Mouse (Mus musculus): Measurements from ENCODE around the gene Krcc1. TPM values are rescaled to one million over a fixed set of nuclear protein-coding genes. Genes with fewer than 3 reads are reported as not detected.

The Krcc1 gene
- total and polyA plus RNA-seq, 2 experiments from 2014 or later = 13.9 to 15.0 TPM

GRCm38 (mm10) chr6:71274621-71275020 lies 3.1 kb downstream of the Krcc1 start:
- WGBS = 87% methylated on average over 1 of the region's 1 CpGs
- no peak for DNase-seq (ENCODE audit: low spot score)
- H3K9me3 ChIP-seq (ENCODE audit: low read length) = no peaks in the 10 kb centered on the region
- H3K36me3 ChIP-seq (ENCODE audit: insufficient read depth, low read length) = no peaks in the 10 kb centered on the region
- H3K4me2 ChIP-seq (ENCODE audit: low read depth, low read length, poor library complexity, severe bottlenecking) = no peak overlapping the region
- no peak overlapping the region for H3K9ac ChIP-seq (replicated peaks; ENCODE audit: low read length, poor library complexity, severe bottlenecking)
- H3K27me3 ChIP-seq (ENCODE audit: insufficient read depth, low read length) = no peaks in the 10 kb centered on the region
- 0 out of 2 replicates have a peak, but pooled peaks cover 8% of the 10 kb centered on the region for H3K4me1 ChIP-seq (ENCODE audit: insufficient read depth, low read length)
- ATAC-seq (ENCODE audit: low FRiP score) = no peak
- no peak for TF ChIP-seq CTCF (IDR thresholded peaks at IDR 0.05)
- H3K27ac ChIP-seq (ENCODE audit: low read depth, low read length) = no peak overlapping the region
- no peak overlapping the region for H3K4me3 ChIP-seq (ENCODE audit: low read depth, low read length)

- DNase-seq (ENCODE audit: low spot score) (no peak), ATAC-seq (ENCODE audit: low FRiP score) (no peak)
- TF ChIP-seq CTCF (IDR thresholded peaks at IDR 0.05) = 0 out of 2 replicates have a peak, but pooled peaks have one; percentile 3
- peaks cover 4% of the 10 kb centered on the region for H3K36me3 ChIP-seq (ENCODE audit: insufficient read depth, low read length)
- no peak overlapping the region for H3K4me2 ChIP-seq (ENCODE audit: low read depth, low read length, poor library complexity, severe bottlenecking)
- H3K9me3 ChIP-seq (ENCODE audit: low read length) = no peaks in the 10 kb centered on the region
- no peaks in the 10 kb centered on the region for H3K27me3 ChIP-seq (ENCODE audit: insufficient read depth, low read length)
- no peak overlapping the region for H3K27ac ChIP-seq (ENCODE audit: low read depth, low read length)
- H3K9ac ChIP-seq (replicated peaks; ENCODE audit: low read length, poor library complexity, severe bottlenecking) = no peak overlapping the region
- WGBS = 73% methylated on average over 1 of the region's 1 CpGs
- no peaks in the 10 kb centered on the region for H3K4me1 ChIP-seq (ENCODE audit: insufficient read depth, low read length)
- no peak overlapping the region for H3K4me3 ChIP-seq (ENCODE audit: low read depth, low read length)
Measured at GRCm38 (mm10) chr6:71279418-71279817, 7.9 kb downstream of the Krcc1 start.

GRCm38 (mm10) chr6:71293509-71293908 lies 22.0 kb downstream of the Krcc1 start:
- no peak overlapping the region for H3K4me2 ChIP-seq (ENCODE audit: low read depth, low read length, poor library complexity, severe bottlenecking)
- H3K4me1 ChIP-seq (ENCODE audit: insufficient read depth, low read length) = no peaks in the 10 kb centered on the region
- no peak overlapping the region for H3K27ac ChIP-seq (ENCODE audit: low read depth, low read length)
- H3K4me3 ChIP-seq (ENCODE audit: low read depth, low read length) = no peak overlapping the region
- no peaks in the 10 kb centered on the region for H3K27me3 ChIP-seq (ENCODE audit: insufficient read depth, low read length)
- 82% methylated on average over 14 of the region's 14 CpGs for WGBS
- H3K9ac ChIP-seq (replicated peaks; ENCODE audit: low read length, poor library complexity, severe bottlenecking) = no peak overlapping the region
- no peaks in the 10 kb centered on the region for H3K36me3 ChIP-seq (ENCODE audit: insufficient read depth, low read length)
- ATAC-seq (ENCODE audit: low FRiP score) (no peak), DNase-seq (ENCODE audit: low spot score) (no peak)
- no peaks in the 10 kb centered on the region for H3K9me3 ChIP-seq (ENCODE audit: low read length)
- TF ChIP-seq CTCF (IDR thresholded peaks at IDR 0.05) = no peak

- Histone ChIP-seq H3K4me3 (ENCODE audit: low read depth, low read length) (no peak overlapping the region), H3K4me1 (ENCODE audit: insufficient read depth, low read length) (no peaks in the 10 kb centered on the region), H3K9me3 (ENCODE audit: low read length) (no peaks in the 10 kb centered on the region), H3K36me3 (ENCODE audit: insufficient read depth, low read length) (no peaks in the 10 kb centered on the region), H3K9ac (replicated peaks; ENCODE audit: low read length, poor library complexity, severe bottlenecking) (no peak overlapping the region), H3K4me2 (ENCODE audit: low read depth, low read length, poor library complexity, severe bottlenecking) (no peak overlapping the region), H3K27ac (ENCODE audit: low read depth, low read length) (no peak overlapping the region), H3K27me3 (ENCODE audit: insufficient read depth, low read length) (no peaks in the 10 kb centered on the region)
- DNase-seq (ENCODE audit: low spot score) (no peak), ATAC-seq (ENCODE audit: low FRiP score) (no peak)
- 80% methylated on average over 6 of the region's 6 CpGs for WGBS
- TF ChIP-seq CTCF (IDR thresholded peaks at IDR 0.05) = no peak
Measured at GRCm38 (mm10) chr6:71295303-71295702, 23.8 kb downstream of the Krcc1 start.

GRCm38 (mm10) chr6:71298051-71298450 lies 26.6 kb downstream of the Krcc1 start:
- ATAC-seq (ENCODE audit: low FRiP score) = no peak
- WGBS = 71% methylated on average over 2 of the region's 2 CpGs
- H3K27ac ChIP-seq (ENCODE audit: low read depth, low read length) = no peak overlapping the region
- H3K4me2 ChIP-seq (ENCODE audit: low read depth, low read length, poor library complexity, severe bottlenecking) = no peak overlapping the region
- no peak overlapping the region for H3K9ac ChIP-seq (replicated peaks; ENCODE audit: low read length, poor library complexity, severe bottlenecking)
- no peak for TF ChIP-seq CTCF (IDR thresholded peaks at IDR 0.05)
- H3K4me1 ChIP-seq (ENCODE audit: insufficient read depth, low read length) = no peaks in the 10 kb centered on the region
- no peaks in the 10 kb centered on the region for H3K9me3 ChIP-seq (ENCODE audit: low read length)
- no peak overlapping the region for H3K4me3 ChIP-seq (ENCODE audit: low read depth, low read length)
- DNase-seq (ENCODE audit: low spot score) = no peak
- no peaks in the 10 kb centered on the region for H3K36me3 ChIP-seq (ENCODE audit: insufficient read depth, low read length)
- H3K27me3 ChIP-seq (ENCODE audit: insufficient read depth, low read length) = no peaks in the 10 kb centered on the region

GRCm38 (mm10) chr6:71298751-71299150 lies 27.3 kb downstream of the Krcc1 start:
- no peaks in the 10 kb centered on the region for H3K4me1 ChIP-seq (ENCODE audit: insufficient read depth, low read length)
- DNase-seq (ENCODE audit: low spot score) = peak; percentile 18
- H3K27me3 ChIP-seq (ENCODE audit: insufficient read depth, low read length) = no peaks in the 10 kb centered on the region
- ATAC-seq (ENCODE audit: low FRiP score) = no peak
- no peak overlapping the region for H3K9ac ChIP-seq (replicated peaks; ENCODE audit: low read length, poor library complexity, severe bottlenecking)
- no peak overlapping the region for H3K4me3 ChIP-seq (ENCODE audit: low read depth, low read length)
- H3K27ac ChIP-seq (ENCODE audit: low read depth, low read length) = no peak overlapping the region
- TF ChIP-seq CTCF (IDR thresholded peaks at IDR 0.05) = peak; percentile 62
- H3K36me3 ChIP-seq (ENCODE audit: insufficient read depth, low read length) = no peaks in the 10 kb centered on the region
- WGBS = 39% methylated on average over 3 of the region's 3 CpGs
- H3K9me3 ChIP-seq (ENCODE audit: low read length) = no peaks in the 10 kb centered on the region
- H3K4me2 ChIP-seq (ENCODE audit: low read depth, low read length, poor library complexity, severe bottlenecking) = no peak overlapping the region

All from midbrain, postnatal 0 days (tissue).